12 mouse cellular contexts compared by ENCODE assay signal in genomic region chr5:38277936-38278600, GRCm38 (mm10). TPM values are rescaled to one million over a fixed set of nuclear protein-coding genes. Genes with fewer than 3 reads are reported as not detected.
DNase-seq lines count a peak whose midpoint lies in the region; ATAC-seq and TF ChIP-seq lines count a peak whose summit lies in the region.
"Had no signal": no experiment of that assay in that cellular context is flagged by ENCODE, and none has a peak within 500 bp of the region (broad histone marks: within the 10 kb centered on the region; RNA-seq: fewer than 3 reads in every experiment).

No protein-coding gene starts in this region.

- peaks cover 10% of the 10 kb centered on the region for H3K4me1 ChIP-seq in kidney, embryonic 16.5 days (ENCODE audit: insufficient read depth, low read length)
- H3K4me1 ChIP-seq in forebrain, embryonic 12.5 days, result peaks cover 19% of the 10 kb centered on the region
- H3K4me1 ChIP-seq in limb, embryonic 15.5 days, result peaks cover 19% of the 10 kb centered on the region
- no peaks in the 10 kb centered on the region for H3K4me1 ChIP-seq in lung, adult 2 months (ENCODE audit: control insufficient read depth, insufficient read depth, low read length)

- no peaks in the 10 kb centered on the region for H3K9me3 ChIP-seq in kidney, embryonic 16.5 days (ENCODE audit: low read length)
- no peaks in the 10 kb centered on the region for H3K9me3 ChIP-seq in forebrain, embryonic 12.5 days
- H3K9me3 ChIP-seq in limb, embryonic 15.5 days, result no peaks in the 10 kb centered on the region

- no peak for TF ChIP-seq CTCF in lung, adult 2 months (IDR thresholded peaks at IDR 0.05; ENCODE audit: insufficient read depth, low read length)

- no peak overlapping the region for H3K27ac ChIP-seq in kidney, embryonic 16.5 days (ENCODE audit: low read length)
- H3K27ac ChIP-seq in forebrain, embryonic 12.5 days, result no peak overlapping the region
- H3K27ac ChIP-seq in limb, embryonic 15.5 days, result no peak overlapping the region

- H3K9ac ChIP-seq in kidney, embryonic 16.5 days (replicated peaks; ENCODE audit: low read length), result no peak overlapping the region
- H3K9ac ChIP-seq in forebrain, embryonic 12.5 days, result no peak overlapping the region
- no peak overlapping the region for H3K9ac ChIP-seq in limb, embryonic 15.5 days

- DNase-seq in kidney, postnatal 14 days, result no peak
- no peak for DNase-seq in lung, adult 2 months
- DNase-seq in left cerebral cortex, postnatal 10 days (ENCODE audit: extremely low spot score in 1 of 2, low spot score in 2 of 2), result no peak
- no peak for DNase-seq in gastrocnemius, postnatal 10 days
- DNase-seq: kidney, postnatal 4 days; lung, adult 18-20 months had no signal

- peak overlapping the region; percentile 34; the same call in 1 of the 2 replicates for H3K4me2 ChIP-seq in kidney, embryonic 16.5 days (replicated peaks; ENCODE audit: low read depth, low read length)
- H3K4me2 ChIP-seq in forebrain, embryonic 12.5 days, result peak overlapping the region; percentile 49
- H3K4me2 ChIP-seq in limb, embryonic 15.5 days, result peak overlapping the region; percentile 56

- 11% methylated on average over 12 of the region's 12 CpGs for WGBS in kidney, embryonic 16.5 days
- WGBS in forebrain, embryonic 12.5 days, result 20% methylated on average over 12 of the region's 12 CpGs
- 22% methylated on average over 12 of the region's 12 CpGs for WGBS in limb, embryonic 15.5 days
- WGBS in lung, adult 2 months, result 16% methylated on average over 12 of the region's 12 CpGs

- H3K4me3 ChIP-seq in kidney, embryonic 16.5 days (ENCODE audit: low read length), result no peak overlapping the region
- H3K4me3 ChIP-seq in forebrain, embryonic 12.5 days (replicated peaks), result peak overlapping the region; percentile 36
- peak overlapping the region; percentile 36; the same call in 1 of the 2 replicates for H3K4me3 ChIP-seq in limb, embryonic 15.5 days
- no peak overlapping the region for H3K4me3 ChIP-seq in lung, adult 2 months (replicated peaks; ENCODE audit: extremely low read depth, low read depth, low read length)

- ATAC-seq in kidney, embryonic 16.5 days (ENCODE audit: low FRiP score, low TSS enrichment), result 0 out of 2 replicates have a peak, but pooled peaks have one; percentile 5
- ATAC-seq in forebrain, embryonic 12.5 days (ENCODE audit: low FRiP score), result no peak
- no peak for ATAC-seq in limb, embryonic 15.5 days (ENCODE audit: insufficient number of reproducible peaks, low FRiP score, low TSS enrichment, low read depth)

- peaks cover 57% of the 10 kb centered on the region for H3K27me3 ChIP-seq in kidney, embryonic 16.5 days (ENCODE audit: insufficient read depth, low read length)
- peaks cover 83% of the 10 kb centered on the region for H3K27me3 ChIP-seq in forebrain, embryonic 12.5 days
- peaks cover 60% of the 10 kb centered on the region for H3K27me3 ChIP-seq in limb, embryonic 15.5 days

- TF ChIP-seq POLR2A in lung, adult 2 months (IDR thresholded peaks at IDR 0.05; ENCODE audit: borderline replicate concordance, extremely low read depth, low read depth, low read length), result no peak

- intact Hi-C loops in left cerebral cortex, postnatal 10 days (cut with DNase I), result no loop called here

- no peaks in the 10 kb centered on the region for H3K36me3 ChIP-seq in kidney, embryonic 16.5 days (ENCODE audit: insufficient read depth, low read length)
- H3K36me3 ChIP-seq in forebrain, embryonic 12.5 days (replicated peaks), result no peaks in the 10 kb centered on the region
- H3K36me3 ChIP-seq in limb, embryonic 15.5 days, result no peaks in the 10 kb centered on the region

RNA-seq across cellular contexts. Expression of gene Otop1, which starts 2.3 kb away (rescaled TPM):
- not detected in 2 replicates for polyA plus RNA-seq in kidney, embryonic 16.5 days (2015; fragmentation: Nextera tagmentation; extraction: Ambion mirVana)
- polyA plus RNA-seq in forebrain, embryonic 12.5 days (2016; fragmentation: Nextera tagmentation; extraction: Ambion mirVana), result not detected in 2 replicates
- polyA plus RNA-seq in limb, embryonic 15.5 days (2015; fragmentation: Nextera tagmentation; extraction: Ambion mirVana), result not detected in 2 replicates
- 0.85 and 3.1 TPM in 2 replicates for polyA plus RNA-seq in lung, adult 2 months (2012; rRNA removed)
- not detected for total RNA-seq in left cerebral cortex, postnatal 10 days (2021)
- total RNA-seq in gastrocnemius, postnatal 10 days (2021), result under 1 TPM; 0.47 TPM
- total RNA-seq: neutrophil, adult 5-6 weeks had no signal

RNA-seq across cellular contexts. Expression of gene Tmem128, which starts 18.1 kb away (rescaled TPM):
- polyA plus RNA-seq in kidney, embryonic 16.5 days (2015; fragmentation: Nextera tagmentation; extraction: Ambion mirVana), result 90.3 and 93.5 TPM in 2 replicates
- polyA plus RNA-seq in forebrain, embryonic 12.5 days (2016; fragmentation: Nextera tagmentation; extraction: Ambion mirVana), result 90.9 and 91.4 TPM in 2 replicates
- polyA plus RNA-seq in limb, embryonic 15.5 days (2015; fragmentation: Nextera tagmentation; extraction: Ambion mirVana), result 57.1 and 60.1 TPM in 2 replicates
- polyA plus RNA-seq in lung, adult 2 months (2012; rRNA removed), result 25.8 and 33.8 TPM in 2 replicates
- 10 to 100 TPM; 39.1 to 40.4 TPM for total RNA-seq in left cerebral cortex, postnatal 10 days (2021)
- total RNA-seq in gastrocnemius, postnatal 10 days (2021), result 10 to 100 TPM; 12.1 to 16.4 TPM

RNA-seq across cellular contexts. Expression of gene Drd5, which starts 41.1 kb away (rescaled TPM):
- not detected in 2 replicates for polyA plus RNA-seq in kidney, embryonic 16.5 days (2015; fragmentation: Nextera tagmentation; extraction: Ambion mirVana)
- polyA plus RNA-seq in forebrain, embryonic 12.5 days (2016; fragmentation: Nextera tagmentation; extraction: Ambion mirVana), result 0.06 TPM in 1 of 2 replicates, not detected in the other
- polyA plus RNA-seq in limb, embryonic 15.5 days (2015; fragmentation: Nextera tagmentation; extraction: Ambion mirVana), result 0.10 TPM in 1 of 2 replicates, not detected in the other
- not detected in 2 replicates for polyA plus RNA-seq in lung, adult 2 months (2012; rRNA removed)
- 1 to 10 TPM; 1.8 to 1.9 TPM for total RNA-seq in left cerebral cortex, postnatal 10 days (2021)
- not detected for total RNA-seq in gastrocnemius, postnatal 10 days (2021)
- total RNA-seq: gastrocnemius, postnatal 4 days; neutrophil, adult 5-6 weeks had no signal
- polyA plus RNA-seq: testis, adult 2 months had no signal

RNA-seq across cellular contexts. Expression of gene Lyar, which starts 57.8 kb away (rescaled TPM):
- polyA plus RNA-seq in kidney, embryonic 16.5 days (2015; fragmentation: Nextera tagmentation; extraction: Ambion mirVana), result 82.1 and 92.7 TPM in 2 replicates
- polyA plus RNA-seq in forebrain, embryonic 12.5 days (2016; fragmentation: Nextera tagmentation; extraction: Ambion mirVana), result 117 and 128 TPM in 2 replicates
- polyA plus RNA-seq in limb, embryonic 15.5 days (2015; fragmentation: Nextera tagmentation; extraction: Ambion mirVana), result 78.0 TPM in 2 replicates
- polyA plus RNA-seq in lung, adult 2 months (2012; rRNA removed), result 3.9 and 4.0 TPM in 2 replicates
- 10 to 100 TPM; 12.0 to 12.9 TPM for total RNA-seq in left cerebral cortex, postnatal 10 days (2021)
- 10 to 100 TPM; 15.4 to 16.2 TPM for total RNA-seq in gastrocnemius, postnatal 10 days (2021)

RNA-seq across cellular contexts. Expression of gene Zbtb49, which starts 57.8 kb away (rescaled TPM):
- polyA plus RNA-seq in kidney, embryonic 16.5 days (2015; fragmentation: Nextera tagmentation; extraction: Ambion mirVana), result 16.0 and 17.4 TPM in 2 replicates
- 24.7 and 27.6 TPM in 2 replicates for polyA plus RNA-seq in forebrain, embryonic 12.5 days (2016; fragmentation: Nextera tagmentation; extraction: Ambion mirVana)
- polyA plus RNA-seq in limb, embryonic 15.5 days (2015; fragmentation: Nextera tagmentation; extraction: Ambion mirVana), result 12.9 and 13.3 TPM in 2 replicates
- polyA plus RNA-seq in lung, adult 2 months (2012; rRNA removed), result 13.4 and 18.9 TPM in 2 replicates
- total RNA-seq in left cerebral cortex, postnatal 10 days (2021), result 10 to 100 TPM; 14.2 to 18.1 TPM
- 1 to 10 TPM; 3.7 to 6.3 TPM for total RNA-seq in gastrocnemius, postnatal 10 days (2021)

Comparison
In these comparisons a context has a peak if more than half of its experiments do, and no peak if none do; other contexts are left out.
1. H3K4me3 ChIP-seq: peak in forebrain, embryonic 12.5 days (single experiment) and limb, embryonic 15.5 days (single experiment); none in kidney, embryonic 16.5 days (single experiment) and lung, adult 2 months (single experiment).
2. Peak in every context shown above with its lines, with median percentiles within 50 percentile points of each other: H3K4me2 ChIP-seq.